Mouse (Mus musculus): Measurements from ENCODE around the gene Olfr1513.
"Not testable (repeated sequence)": the region's sequence is repeated elsewhere in the genome, so short reads cannot be mapped to it uniquely, and the experiment has no call there.

Gene Olfr1513

GRCm38 (mm10) chr14:52310343-52310742 lies 45.9 kb downstream of the Olfr1513 start:
- not testable (repeated sequence) for DNase-seq (ENCODE audit: low spot score)

GRCm38 (mm10) chr14:52306100-52306499 lies 50.1 kb downstream of the Olfr1513 start:
- peak; percentile 26 for DNase-seq (ENCODE audit: low spot score)

GRCm38 (mm10) chr14:52304644-52305271 lies 51.5 kb downstream of the Olfr1513 start, which contains the start of gene Mettl3:
Gene Mettl3, minus strand, starts transcription at chr14:52305128.
- DNase-seq (ENCODE audit: low spot score): peak; percentile 100

- not testable (repeated sequence) for DNase-seq (ENCODE audit: low spot score)
These were observed 52.7 kb downstream of the Olfr1513 start for GRCm38 (mm10) chr14:52303517-52303916.

Measured in adipocyte (in vitro differentiated cells).